Mouse (Mus musculus): ENCODE results near the gene Pygm.

- TF ChIP-seq POLR2A (IDR thresholded peaks at IDR 0.05; ENCODE audit: insufficient read depth, low read depth, low read length) = no peak
- no peak for TF ChIP-seq CTCF (IDR thresholded peaks at IDR 0.05; ENCODE audit: insufficient read depth, low read depth, low read length)
Observed at GRCm38 (mm10) chr19:6376643-6377042, 7.6 kb upstream of the Pygm start.

Measured in olfactory bulb, adult 2 months (tissue).